Mouse (Mus musculus) forebrain, embryonic 14.5 days (tissue): ENCODE measurements around the gene Atg13. TPM values are rescaled to one million over a fixed set of nuclear protein-coding genes. Genes with fewer than 3 reads are reported as not detected.
"Not testable (repeated sequence)": the region's sequence is repeated elsewhere in the genome, so short reads cannot be mapped to it uniquely, and the experiment has no call there.

Source experiments
- ATAC-seq: fragments of 200-750 bp; cut with Nextera tagmentation; 2 replicates; pipeline ENCODE4 v1.8.0; 2017; ENCODE audit warnings: mild to moderate bottlenecking, moderate library complexity
- DNase-seq: peaks from one replicate; pipeline ENCODE4 v3.0.0-alpha.2; 2015; ENCODE audit warnings: low spot score
- H3K27ac ChIP-seq: fragments of 300-500 bp; sonication (generic); 2 replicates; pipeline ENCODE4 v1.5.1; 2014; ENCODE audit warnings: low read depth, mild to moderate bottlenecking, control low read depth, low read length, moderate library complexity
- H3K27me3 ChIP-seq: fragments of 300-500 bp; sonication (generic); replicated peaks from 2 replicates; pipeline ENCODE4 v1.6.1; 2014; ENCODE audit warnings: low read length, control low read depth, mixed read lengths; ENCODE audit not compliant: control insufficient read depth, insufficient read depth
- H3K36me3 ChIP-seq: fragments of 300-500 bp; sonication (generic); 2 replicates; pipeline ENCODE4 v1.6.1; 2014; ENCODE audit warnings: low read length, control low read depth; ENCODE audit not compliant: control insufficient read depth, insufficient read depth
- H3K4me1 ChIP-seq: fragments of 300-500 bp; sonication (generic); 2 replicates; pipeline ENCODE4 v1.6.1; 2014; ENCODE audit warnings: antibody characterized with exemption, low read length, control low read depth; ENCODE audit not compliant: control insufficient read depth, insufficient read depth
- H3K4me2 ChIP-seq: fragments of 300-500 bp; sonication (generic); 2 replicates; pipeline ENCODE4 v1.6.1; 2014; ENCODE audit warnings: mild to moderate bottlenecking, control low read depth, low read length
- H3K4me3 ChIP-seq: fragments of 300-500 bp; sonication (generic); 2 replicates; pipeline ENCODE4 v1.5.1; 2014; ENCODE audit warnings: low read depth, low read length, control low read depth
- H3K9ac ChIP-seq: fragments of 300-500 bp; sonication (generic); 2 replicates; pipeline ENCODE4 v1.6.1; 2014; ENCODE audit warnings: mild to moderate bottlenecking, low read length, control low read depth, moderate library complexity
- H3K9me3 ChIP-seq: fragments of 300-500 bp; sonication (generic); replicated peaks from 2 replicates; pipeline ENCODE4 v1.6.1; 2016; ENCODE audit warnings: low read length, control low read depth, mixed read lengths; ENCODE audit not compliant: control insufficient read depth
- WGBS: fragments of 180-500 bp; shearing (Covaris S2); extraction: QIAGEN DNeasy Blood & Tissue Kit; methylation state at CpG from one replicate; pipeline ENCODE4 v1.1.7; 2014; 5-methylcytosine and 5-hydroxymethylcytosine counted together
- polyA plus RNA-seq: library from polyadenylated mRNA; unstranded; fragments of >200 nt; fragmentation: Nextera tagmentation; extraction: Ambion mirVana; gene quantifications from 2 replicates; pipeline ENCODE4 v1.2.1, GENCODE M21; 2014

Atg13 gene
- polyA plus RNA-seq, 1 experiment from 2014 or later: 40.4 TPM

DNA sequence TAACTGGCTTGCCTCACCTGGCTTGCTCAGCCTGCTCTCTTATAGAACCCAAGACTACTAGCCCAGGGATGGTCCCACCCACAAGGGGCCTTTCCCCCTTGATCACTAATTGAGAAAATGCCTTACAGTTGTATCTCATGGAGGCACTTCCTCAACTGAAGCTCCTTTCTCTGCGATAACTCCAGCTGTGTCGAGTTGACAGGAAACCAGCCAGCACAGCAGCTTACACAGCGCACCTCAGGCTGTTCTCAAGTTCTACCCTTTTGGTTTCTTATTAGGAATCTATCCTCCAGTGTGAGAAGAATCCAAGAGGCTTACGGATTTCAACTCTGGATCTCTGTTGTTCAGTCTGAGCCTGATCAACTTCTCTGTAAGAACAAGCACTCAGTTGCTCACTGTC lies 15.1 kb upstream of the Atg13 start:
- not testable (repeated sequence) for H3K4me3 ChIP-seq, DNase-seq, H3K27me3 ChIP-seq, H3K4me2 ChIP-seq, H3K4me1 ChIP-seq, H3K9me3 ChIP-seq, H3K36me3 ChIP-seq, ATAC-seq, H3K27ac ChIP-seq, H3K9ac ChIP-seq
- WGBS: 55% methylated on average over 4 of the region's 4 CpGs

GRCm38 (mm10) chr2:91724716-91725115 lies 14.3 kb upstream of the Atg13 start:
- no peaks in the 10 kb centered on the region for H3K27me3 ChIP-seq
- 59% methylated on average over 2 of the region's 2 CpGs for WGBS
- H3K4me1 ChIP-seq: no peaks in the 10 kb centered on the region
- no peak overlapping the region for H3K4me3 ChIP-seq
- peaks cover 10% of the 10 kb centered on the region for H3K36me3 ChIP-seq
- no peak overlapping the region for H3K9ac ChIP-seq
- no peak for ATAC-seq
- H3K4me2 ChIP-seq: no peak overlapping the region
- H3K27ac ChIP-seq: no peak overlapping the region
- no peak for DNase-seq
- H3K9me3 ChIP-seq: no peaks in the 10 kb centered on the region

GRCm38 (mm10) chr2:91723951-91724350 lies 13.6 kb upstream of the Atg13 start:
- DNase-seq (no peak), ATAC-seq (no peak)
- no peak overlapping the region for H3K4me3 ChIP-seq
- H3K4me2 ChIP-seq: no peak overlapping the region
- peaks cover 10% of the 10 kb centered on the region for H3K36me3 ChIP-seq
- no peak overlapping the region for H3K27ac ChIP-seq
- no peaks in the 10 kb centered on the region for H3K4me1 ChIP-seq
- H3K9ac ChIP-seq: no peak overlapping the region
- H3K9me3 ChIP-seq: no peaks in the 10 kb centered on the region
- no peaks in the 10 kb centered on the region for H3K27me3 ChIP-seq

DNA sequence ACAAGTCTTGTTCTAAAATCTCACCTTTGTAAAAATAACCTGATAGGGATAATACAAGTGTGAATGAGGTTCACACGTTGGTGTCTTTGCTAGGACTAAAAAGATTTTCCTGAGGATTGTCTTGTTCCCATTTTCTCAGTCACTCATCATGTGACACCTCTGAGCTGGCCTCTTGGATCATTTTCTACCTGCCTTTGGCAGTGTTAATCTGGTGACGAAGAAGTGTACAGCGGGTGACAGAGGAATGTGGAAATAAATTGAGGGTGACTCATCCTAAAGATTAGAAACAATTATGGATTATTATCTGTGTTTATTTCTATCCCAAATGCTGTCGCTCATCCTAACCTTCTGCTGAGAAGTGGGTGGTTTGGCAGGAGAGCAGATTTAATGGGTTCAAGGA lies 13.0 kb upstream of the Atg13 start:
- WGBS: 82% methylated on average over 4 of the region's 4 CpGs

DNA sequence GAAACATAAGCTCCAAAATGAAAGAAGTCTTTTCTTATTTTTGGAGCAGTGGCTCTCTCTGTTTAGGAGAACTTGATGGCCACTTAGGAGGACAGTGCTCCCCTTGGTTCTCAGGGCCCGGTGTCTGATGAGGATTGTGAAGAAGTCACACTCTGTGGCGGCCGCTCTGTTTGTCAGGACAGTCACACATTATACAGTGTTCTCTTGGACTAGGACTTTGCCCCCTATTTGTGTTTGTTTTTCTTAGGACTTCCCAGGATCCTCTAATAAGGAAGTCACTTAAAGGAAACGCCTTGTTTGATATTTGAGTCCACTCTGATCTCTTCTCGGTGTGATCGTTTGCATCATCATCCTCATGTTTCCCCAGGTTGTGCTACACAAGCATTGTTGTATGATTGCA lies 7.9 kb upstream of the Atg13 start:
- WGBS: 91% methylated on average over 6 of the region's 6 CpGs
- Histone ChIP-seq H3K9ac (no peak overlapping the region), H3K4me2 (no peak overlapping the region), H3K4me3 (no peak overlapping the region), H3K27ac (no peak overlapping the region), H3K9me3 (no peaks in the 10 kb centered on the region), H3K36me3 (peaks cover 10% of the 10 kb centered on the region), H3K4me1 (no peaks in the 10 kb centered on the region), H3K27me3 (no peaks in the 10 kb centered on the region)
- ATAC-seq (no peak), DNase-seq (no peak)

More for the DNA sequence above, 13.0 kb upstream of the Atg13 start:
- Histone ChIP-seq H3K4me2 (no peak overlapping the region), H3K9me3 (no peaks in the 10 kb centered on the region), H3K9ac (no peak overlapping the region), H3K4me3 (no peak overlapping the region), H3K4me1 (no peaks in the 10 kb centered on the region), H3K27me3 (no peaks in the 10 kb centered on the region), H3K36me3 (peaks cover 10% of the 10 kb centered on the region), H3K27ac (no peak overlapping the region)
- ATAC-seq (no peak), DNase-seq (no peak)

- Histone ChIP-seq H3K4me3 (no peak overlapping the region), H3K4me1 (no peaks in the 10 kb centered on the region; the same call in 1 of the 2 replicates), H3K9ac (no peak overlapping the region), H3K4me2 (no peak overlapping the region), H3K9me3 (no peaks in the 10 kb centered on the region), H3K36me3 (no peaks in the 10 kb centered on the region), H3K27ac (no peak overlapping the region), H3K27me3 (no peaks in the 10 kb centered on the region)
- DNase-seq (no peak), ATAC-seq (no peak)
- WGBS: 79% methylated on average over 1 of the region's 1 CpGs
These were observed 4.5 kb upstream of the Atg13 start for GRCm38 (mm10) chr2:91714921-91715320.

GRCm38 (mm10) chr2:91711256-91711925 lies 1.0 kb upstream of the Atg13 start:
- Histone ChIP-seq H3K4me3 (peak overlapping the region; percentile 87), H3K27ac (peak overlapping the region; percentile 60; the same call in 1 of the 2 replicates), H3K27me3 (no peaks in the 10 kb centered on the region), H3K9ac (peak overlapping the region; percentile 83), H3K36me3 (no peaks in the 10 kb centered on the region), H3K4me2 (peak overlapping the region; percentile 88), H3K9me3 (no peaks in the 10 kb centered on the region), H3K4me1 (peaks cover 6% of the 10 kb centered on the region; the same call in 1 of the 2 replicates)
- WGBS: 5% methylated on average over 8 of the region's 8 CpGs
- ATAC-seq (no peak), DNase-seq (peak; percentile 8)

DNA sequence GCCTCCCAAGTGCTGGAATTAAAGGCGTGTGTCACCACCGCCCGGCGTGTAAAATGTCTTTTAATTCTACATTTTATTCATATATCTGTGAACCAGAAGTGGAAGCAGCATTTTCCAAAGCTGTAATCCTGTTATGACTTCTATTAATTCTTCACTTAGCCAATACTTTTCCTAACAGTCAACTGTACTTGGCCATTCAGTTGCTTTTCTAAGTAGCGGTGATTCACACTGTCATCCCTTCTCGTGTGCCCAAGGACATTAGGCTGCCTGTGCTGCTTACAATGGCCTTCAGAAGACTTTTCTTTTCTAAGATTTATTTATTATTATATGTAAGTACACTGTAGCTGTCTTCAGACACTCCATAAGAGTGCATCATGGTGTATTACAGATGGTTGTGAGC lies 2.0 kb downstream of the Atg13 start:
- DNase-seq: no peak
- Histone ChIP-seq H3K9me3 (no peaks in the 10 kb centered on the region), H3K36me3 (no peaks in the 10 kb centered on the region), H3K4me1 (peaks cover 6% of the 10 kb centered on the region; the same call in 1 of the 2 replicates), H3K27me3 (no peaks in the 10 kb centered on the region), H3K4me3 (no peak overlapping the region), H3K27ac (no peak overlapping the region), H3K4me2 (no peak overlapping the region), H3K9ac (no peak overlapping the region)
- 96% methylated on average over 6 of the region's 6 CpGs for WGBS
- no peak for ATAC-seq

DNA sequence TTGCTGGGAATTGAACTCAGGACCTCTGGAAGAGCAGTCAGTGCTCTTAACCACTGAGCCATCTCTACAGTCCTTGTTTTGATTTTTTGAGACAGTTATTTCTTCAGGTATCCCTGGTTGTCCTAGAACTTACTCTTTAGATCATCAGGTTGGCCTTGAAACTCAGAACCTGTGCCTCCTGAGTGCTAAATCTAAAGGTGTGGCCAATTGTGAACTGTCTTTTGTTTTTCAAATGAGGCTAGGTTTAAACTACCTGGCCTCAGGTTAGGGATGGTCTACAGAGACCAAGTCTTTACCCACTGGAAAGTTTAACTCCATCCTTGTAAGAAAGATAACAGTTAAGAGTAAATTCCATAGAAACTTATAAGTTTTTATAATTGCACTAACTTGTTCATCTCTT lies 3.9 kb downstream of the Atg13 start:
- no peak overlapping the region for H3K4me3 ChIP-seq
- no peaks in the 10 kb centered on the region for H3K9me3 ChIP-seq
- peaks cover 6% of the 10 kb centered on the region; the same call in 1 of the 2 replicates for H3K4me1 ChIP-seq
- H3K4me2 ChIP-seq: no peak overlapping the region
- H3K27ac ChIP-seq: no peak overlapping the region
- DNase-seq (no peak), ATAC-seq (no peak)
- no peaks in the 10 kb centered on the region for H3K27me3 ChIP-seq
- no peak overlapping the region for H3K9ac ChIP-seq
- H3K36me3 ChIP-seq: no peaks in the 10 kb centered on the region
